Mouse (Mus musculus) left cerebral cortex, postnatal 4 days (tissue): ENCODE measurements around the gene Senp7. TPM values are rescaled to one million over a fixed set of nuclear protein-coding genes. Genes with fewer than 3 reads are reported as not detected.

Source experiments
- microRNA-seq: library from miRNA; unstranded; fragments of <30 nt; microRNA quantifications from one replicate; pipeline ENCODE4 v1.2.0, GENCODE M21; 2022
- total RNA-seq, 2 experiments: library from RNA; stranded (reverse); gene quantifications; 2 replicates each; pipeline ENCODE4 v1.2.3; 2021

Senp7 gene
- total RNA-seq, 2 experiments from 2014 or later, result 54.3 to 65.4 TPM

Small RNA genes lying within 50 kb of the gene (microRNA-seq; reads per million reads assigned to microRNA genes)
- not detected for gene Gm24047

Other genes with a start within 250 kb of the Senp7 start
- gene Nfkbiz, start 209.4 kb upstream of the Senp7 start, total RNA-seq, result 1 to 10 TPM; 2.3 to 2.5 TPM
- 1 to 10 TPM; 5.6 to 6.2 TPM for gene Nxpe3, start 153.1 kb upstream of the Senp7 start, total RNA-seq
- 10 to 100 TPM in 1 of 2 experiments, 1 to 10 TPM in 1; 8.9 to 11.2 TPM for gene Cep97, start 113.5 kb upstream of the Senp7 start, total RNA-seq
- gene Rpl24, start 82.1 kb upstream of the Senp7 start, total RNA-seq, result 100 to 1,000 TPM; 527 to 578 TPM
- gene Zbtb11, start 74.5 kb upstream of the Senp7 start, total RNA-seq, result 10 to 100 TPM; 29.1 to 31.8 TPM
- gene Pcnp, start 18.6 kb upstream of the Senp7 start, total RNA-seq, result 100 to 1,000 TPM; 114 to 118 TPM
- gene Trmt10c, start 10.5 kb upstream of the Senp7 start, total RNA-seq, result 10 to 100 TPM; 10.3 to 11.2 TPM
- gene Impg2, start 156.0 kb downstream of the Senp7 start, total RNA-seq, result 1 to 10 TPM in 1 of 2 experiments, under 1 TPM in 1; 0.50 to 2.4 TPM